Mouse (Mus musculus): ENCODE measurements around the gene Gm9999.
"Not testable (repeated sequence)": the region's sequence is repeated elsewhere in the genome, so short reads cannot be mapped to it uniquely, and the experiment has no call there.

Gm9999 gene

GRCm38 (mm10) chr7:47000644-47000983, 17.2 kb downstream of the Gm9999 start:
- DNase-seq = no peak

- no peak for DNase-seq
These were observed 17.9 kb downstream of the Gm9999 start for GRCm38 (mm10) chr7:47001125-47001899.

GRCm38 (mm10) chr7:47001900-47002275, 18.5 kb downstream of the Gm9999 start:
- DNase-seq = no peak

- DNase-seq = no peak
These were observed 20.2 kb downstream of the Gm9999 start for GRCm38 (mm10) chr7:47003411-47004115.

- DNase-seq = peak; percentile 63
These were observed 23.9 kb downstream of the Gm9999 start for GRCm38 (mm10) chr7:47007109-47007780.

GRCm38 (mm10) chr7:47007818-47008167, 24.4 kb downstream of the Gm9999 start:
- DNase-seq = no peak

- peak; percentile 98 for DNase-seq
These were observed 25.0 kb downstream of the Gm9999 start, which contains the start of gene Spty2d1 for GRCm38 (mm10) chr7:47008168-47008993. Gene Spty2d1 (minus strand): TSS chr7:47008411.

- DNase-seq = no peak
These were observed 29.9 kb downstream of the Gm9999 start for GRCm38 (mm10) chr7:47013131-47013767.

GRCm38 (mm10) chr7:47014564-47015389, 31.4 kb downstream of the Gm9999 start:
- no peak for DNase-seq

- peak; percentile 79 for DNase-seq
These were observed 32.1 kb downstream of the Gm9999 start for GRCm38 (mm10) chr7:47015390-47016065.

GRCm38 (mm10) chr7:47016602-47017001, 33.2 kb downstream of the Gm9999 start:
- DNase-seq = no peak

- DNase-seq = no peak
These were observed 33.8 kb downstream of the Gm9999 start for GRCm38 (mm10) chr7:47017146-47017545.

- DNase-seq = no peak
These were observed 36.3 kb downstream of the Gm9999 start for GRCm38 (mm10) chr7:47019641-47020040.

GRCm38 (mm10) chr7:47020956-47021355, 37.6 kb downstream of the Gm9999 start:
- DNase-seq = no peak

- no peak for DNase-seq
These were observed 39.1 kb downstream of the Gm9999 start for GRCm38 (mm10) chr7:47022482-47022881.

GRCm38 (mm10) chr7:47023530-47023929, 40.1 kb downstream of the Gm9999 start:
- DNase-seq = peak; percentile 58

GRCm38 (mm10) chr7:47024454-47024853, 41.1 kb downstream of the Gm9999 start:
- no peak for DNase-seq

GRCm38 (mm10) chr7:47025429-47025828, 42.0 kb downstream of the Gm9999 start:
- DNase-seq = no peak

GRCm38 (mm10) chr7:47026899-47027298, 43.5 kb downstream of the Gm9999 start:
- DNase-seq = not testable (repeated sequence)

- DNase-seq = no peak
These were observed 44.1 kb downstream of the Gm9999 start for GRCm38 (mm10) chr7:47027520-47027919.

Data from cerebellum, adult 11-12 months (tissue).